Mouse (Mus musculus): ENCODE results near the gene Gm20388. TPM values are rescaled to one million over a fixed set of nuclear protein-coding genes. Genes with fewer than 3 reads are reported as not detected.

Gm20388 gene
- polyA plus RNA-seq, 1 experiment from 2014 or later: not detected

DNA sequence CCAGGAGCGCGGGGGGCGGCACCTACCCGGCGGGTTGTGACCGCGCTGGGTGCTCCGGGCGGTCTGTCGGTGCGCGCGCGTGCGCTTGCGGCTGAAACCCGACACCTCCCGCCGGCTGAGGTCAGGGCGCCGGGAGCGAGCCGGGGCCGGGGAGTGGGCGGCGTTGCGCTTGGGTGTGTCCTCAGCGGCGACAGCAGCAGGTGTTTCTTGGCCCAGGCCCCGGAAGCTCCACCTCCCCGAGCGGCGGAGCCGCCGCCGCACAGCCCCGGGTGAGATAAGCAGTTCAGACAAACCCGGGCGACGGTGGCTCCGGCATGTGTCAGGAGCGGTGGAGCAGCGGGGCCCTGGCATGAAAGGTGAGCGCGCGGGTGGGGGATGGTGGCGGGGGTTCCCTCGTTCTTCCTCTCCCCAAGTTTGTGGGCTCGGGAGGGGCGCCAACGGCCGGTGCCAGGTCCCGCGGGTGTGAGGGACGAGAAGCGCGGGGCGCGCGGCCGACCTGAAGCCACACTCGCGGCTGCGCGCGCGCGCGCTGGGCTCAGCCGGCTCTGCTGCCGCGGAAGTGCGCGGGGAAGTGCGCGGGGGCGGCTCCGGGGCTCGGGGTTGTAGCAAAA lies 626.7 kb downstream of the Gm20388 start:
- ATAC-seq: peak; percentile 82
- Histone ChIP-seq H3K4me2 (peak overlapping the region; percentile 100), H3K36me3 (0 out of 2 replicates have a peak, but pooled peaks cover 3% of the 10 kb centered on the region), H3K4me1 (peaks cover 92% of the 10 kb centered on the region), H3K27me3 (replicated peaks) (no peaks in the 10 kb centered on the region), H3K9ac (peak overlapping the region; percentile 93), H3K4me3 (peak overlapping the region; percentile 88), H3K27ac (peak overlapping the region; percentile 94), H3K9me3 (replicated peaks) (no peaks in the 10 kb centered on the region)
- WGBS (ENCODE audit: insufficient replicate concordance): 1% methylated on average over 79 of the region's 79 CpGs

DNA sequence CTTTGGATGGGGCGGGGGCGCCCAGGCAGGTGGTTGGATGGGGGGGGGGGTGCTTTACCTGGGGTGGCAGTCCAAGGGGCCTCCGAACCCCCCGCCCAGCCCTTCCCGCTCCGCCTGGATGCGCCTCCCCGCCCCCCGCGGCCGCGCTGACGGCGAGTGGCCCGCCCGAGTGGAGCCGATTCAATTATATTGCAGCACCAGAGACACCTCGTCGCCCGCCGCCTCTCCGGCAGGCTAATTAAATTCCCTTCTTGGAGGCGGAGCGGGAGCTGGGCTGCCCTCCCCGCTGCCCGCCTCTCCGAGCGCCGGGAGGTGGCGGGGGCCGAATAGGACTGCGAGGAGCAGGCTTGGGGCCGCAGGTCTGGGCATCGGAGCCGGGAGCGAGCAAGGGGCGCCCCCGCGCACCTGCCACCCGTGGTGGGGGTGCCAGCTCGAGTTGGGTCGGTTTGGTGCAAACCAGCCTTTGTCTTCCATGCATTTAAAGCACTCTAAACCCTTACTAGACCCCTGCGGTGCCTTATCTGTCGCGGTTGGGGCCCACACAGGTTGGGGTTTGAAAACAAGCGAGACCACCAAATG lies 627.3 kb downstream of the Gm20388 start:
- no peak for ATAC-seq
- no peaks in the 10 kb centered on the region for H3K9me3 ChIP-seq (replicated peaks)
- H3K4me1 ChIP-seq: peaks cover 92% of the 10 kb centered on the region
- H3K9ac ChIP-seq: peak overlapping the region; percentile 93
- H3K4me3 ChIP-seq: peak overlapping the region; percentile 88
- WGBS (ENCODE audit: insufficient replicate concordance): under 1% methylated on average over 39 of the region's 46 CpGs
- peak overlapping the region; percentile 100 for H3K4me2 ChIP-seq
- H3K27ac ChIP-seq: peak overlapping the region; percentile 94
- H3K27me3 ChIP-seq (replicated peaks): no peaks in the 10 kb centered on the region
- peaks cover 6% of the 10 kb centered on the region for H3K36me3 ChIP-seq

DNA sequence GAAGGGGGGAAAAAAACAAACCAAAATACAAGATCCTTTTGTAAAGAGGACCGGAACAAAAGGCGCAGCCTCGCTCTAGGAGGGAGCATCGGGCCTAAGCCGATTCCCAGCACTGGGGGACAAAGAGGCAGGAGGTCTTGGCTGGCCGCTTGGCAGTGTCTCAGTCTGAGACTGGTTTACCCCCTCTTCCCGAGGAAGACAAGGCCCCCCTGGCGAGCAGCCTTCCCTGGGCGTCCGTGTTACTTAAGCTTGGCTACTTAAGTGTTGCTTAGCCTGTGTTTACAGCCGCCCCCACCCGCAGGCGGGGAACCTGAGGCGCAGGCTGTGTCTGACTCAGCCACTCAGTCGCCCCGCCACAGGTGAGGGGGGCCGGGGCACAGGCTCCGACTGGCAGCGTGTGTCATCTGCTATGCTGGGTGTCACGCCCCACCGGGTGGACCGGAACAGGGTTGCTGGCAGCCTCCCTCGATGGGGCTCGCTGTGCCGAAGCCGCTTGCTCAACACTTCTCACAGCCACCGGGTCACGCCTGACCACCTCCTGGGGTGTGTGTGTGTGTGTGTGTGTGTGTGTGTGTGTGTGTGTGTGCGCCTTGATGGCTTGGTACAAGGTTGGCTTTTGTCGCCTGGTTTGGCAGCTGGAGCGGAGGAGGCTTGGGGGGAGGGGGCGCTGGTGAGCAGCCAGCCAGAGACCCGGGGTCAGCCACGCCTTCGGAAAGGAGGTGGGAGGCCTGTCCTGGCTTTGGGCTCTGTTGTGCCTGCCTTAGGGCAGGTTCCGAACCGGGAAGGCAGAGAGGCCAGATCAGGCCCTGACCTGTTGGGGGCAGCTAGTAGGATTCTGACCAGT lies 628.0 kb downstream of the Gm20388 start:
- Histone ChIP-seq H3K9ac (peak overlapping the region; percentile 93), H3K36me3 (peaks cover 13% of the 10 kb centered on the region), H3K4me1 (peaks cover 92% of the 10 kb centered on the region), H3K4me2 (peak overlapping the region; percentile 100), H3K4me3 (peak overlapping the region; percentile 88), H3K27ac (peak overlapping the region; percentile 94), H3K27me3 (replicated peaks) (no peaks in the 10 kb centered on the region), H3K9me3 (replicated peaks) (no peaks in the 10 kb centered on the region)
- peak; percentile 15; the same call in 1 of the 2 replicates for ATAC-seq
- 1% methylated on average over 37 of the region's 37 CpGs for WGBS (ENCODE audit: insufficient replicate concordance)

DNA sequence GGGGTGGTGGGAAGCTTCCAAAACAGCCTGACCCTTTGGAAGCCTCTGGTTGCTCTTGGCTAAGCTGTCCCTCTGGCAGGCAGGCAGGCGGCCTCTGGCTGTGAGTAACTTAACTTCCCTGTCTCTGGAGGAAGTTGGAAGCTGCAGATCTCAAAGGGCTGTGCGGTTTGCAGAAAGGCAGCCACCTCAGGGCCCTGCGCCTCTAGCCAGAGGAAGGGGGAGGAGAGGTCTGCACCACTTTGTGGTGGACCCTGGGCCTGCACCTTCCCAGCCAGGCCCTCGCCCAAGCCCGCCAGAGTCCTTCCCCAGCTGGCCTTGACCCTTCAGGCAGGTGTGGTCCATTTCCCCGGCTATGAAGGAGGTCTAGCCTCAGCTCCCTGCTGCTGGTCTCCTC lies 628.7 kb downstream of the Gm20388 start:
- peak overlapping the region; percentile 94 for H3K27ac ChIP-seq
- H3K4me1 ChIP-seq: peaks cover 92% of the 10 kb centered on the region
- no peak for ATAC-seq
- H3K36me3 ChIP-seq: peaks cover 21% of the 10 kb centered on the region
- peak overlapping the region; percentile 88 for H3K4me3 ChIP-seq
- no peaks in the 10 kb centered on the region for H3K27me3 ChIP-seq (replicated peaks)
- H3K9ac ChIP-seq: peak overlapping the region; percentile 93
- H3K9me3 ChIP-seq (replicated peaks): no peaks in the 10 kb centered on the region
- H3K4me2 ChIP-seq: peak overlapping the region; percentile 100
- WGBS (ENCODE audit: insufficient replicate concordance): 6% methylated on average over 6 of the region's 6 CpGs

DNA sequence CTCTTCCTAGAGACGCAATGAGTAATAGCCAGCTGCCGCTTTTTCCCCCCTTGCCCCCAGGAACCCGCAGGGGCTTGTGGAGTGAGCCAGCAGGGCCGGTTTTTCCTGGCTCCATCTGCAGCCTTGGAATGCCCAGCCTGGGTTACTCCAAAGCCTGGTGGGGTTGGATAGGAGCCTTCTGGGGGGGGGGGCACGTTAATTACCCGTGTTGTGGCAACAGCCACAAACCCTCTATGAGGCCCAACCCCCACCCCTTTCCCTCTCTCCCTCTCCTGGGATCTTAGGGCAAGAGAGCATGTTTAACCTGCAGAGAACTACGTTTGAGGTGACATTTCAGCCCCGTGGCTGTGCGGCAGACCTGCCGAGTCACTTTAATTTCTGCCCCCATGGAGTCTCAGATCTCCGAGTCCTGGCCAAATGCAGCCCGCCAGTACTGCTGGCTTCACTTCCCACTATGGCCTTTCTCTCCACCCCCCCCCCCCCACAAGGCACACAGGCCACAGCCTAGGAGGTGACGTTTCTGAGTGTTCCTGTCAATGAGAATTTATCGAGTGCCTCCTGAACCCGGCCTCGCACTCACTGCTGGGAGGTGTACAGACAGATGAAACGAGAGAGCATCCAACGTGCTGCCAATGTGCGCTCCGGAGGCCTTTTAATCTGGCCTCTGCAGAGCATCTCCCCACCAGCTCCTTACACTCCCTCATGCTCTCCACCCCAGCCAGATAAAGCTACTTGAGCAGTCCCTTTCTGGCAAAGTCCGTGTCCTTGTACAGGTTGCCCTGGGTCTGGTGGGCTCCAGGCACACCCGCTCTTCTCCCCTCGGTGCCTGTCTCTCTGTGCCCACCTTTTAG lies 629.4 kb downstream of the Gm20388 start:
- peak overlapping the region; percentile 88 for H3K4me3 ChIP-seq
- no peaks in the 10 kb centered on the region for H3K9me3 ChIP-seq (replicated peaks)
- peak overlapping the region; percentile 100 for H3K4me2 ChIP-seq
- peaks cover 92% of the 10 kb centered on the region for H3K4me1 ChIP-seq
- H3K27me3 ChIP-seq (replicated peaks): no peaks in the 10 kb centered on the region
- H3K36me3 ChIP-seq: peaks cover 26% of the 10 kb centered on the region
- WGBS (ENCODE audit: insufficient replicate concordance): 11% methylated on average over 23 of the region's 23 CpGs
- peak; percentile 73 for ATAC-seq
- peak overlapping the region; percentile 94 for H3K27ac ChIP-seq
- peak overlapping the region; percentile 93 for H3K9ac ChIP-seq

DNA sequence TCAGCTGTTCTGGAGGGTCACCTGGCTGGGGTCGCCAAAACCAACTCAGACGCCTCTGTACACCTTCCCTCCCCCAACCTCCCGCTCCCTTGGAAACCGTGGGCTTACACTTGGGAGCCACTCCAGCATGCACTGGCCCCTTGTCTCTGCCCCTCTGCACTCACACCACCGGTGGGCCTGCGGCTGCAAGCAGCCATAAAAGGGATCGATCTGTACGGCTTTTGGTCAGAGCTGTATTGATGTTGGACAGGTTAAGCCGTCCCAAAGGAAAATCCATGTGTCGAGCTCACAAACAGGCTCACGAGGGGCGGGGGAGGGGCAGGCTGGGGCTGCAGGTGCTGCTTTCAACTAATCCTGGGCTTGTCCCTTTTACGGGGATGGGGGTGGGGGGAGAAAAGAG lies 632.4 kb downstream of the Gm20388 start:
- peak overlapping the region; percentile 34 for H3K4me2 ChIP-seq
- peak overlapping the region; percentile 56 for H3K27ac ChIP-seq
- H3K9me3 ChIP-seq (replicated peaks): no peaks in the 10 kb centered on the region
- 58% methylated on average over 13 of the region's 13 CpGs for WGBS (ENCODE audit: insufficient replicate concordance)
- 0 out of 2 replicates have a peak overlapping the region, but pooled peaks have one; percentile 14 for H3K9ac ChIP-seq
- peaks cover 100% of the 10 kb centered on the region for H3K4me1 ChIP-seq
- no peaks in the 10 kb centered on the region for H3K27me3 ChIP-seq (replicated peaks)
- ATAC-seq: no peak
- H3K4me3 ChIP-seq: no peak overlapping the region
- H3K36me3 ChIP-seq: peaks cover 53% of the 10 kb centered on the region

DNA sequence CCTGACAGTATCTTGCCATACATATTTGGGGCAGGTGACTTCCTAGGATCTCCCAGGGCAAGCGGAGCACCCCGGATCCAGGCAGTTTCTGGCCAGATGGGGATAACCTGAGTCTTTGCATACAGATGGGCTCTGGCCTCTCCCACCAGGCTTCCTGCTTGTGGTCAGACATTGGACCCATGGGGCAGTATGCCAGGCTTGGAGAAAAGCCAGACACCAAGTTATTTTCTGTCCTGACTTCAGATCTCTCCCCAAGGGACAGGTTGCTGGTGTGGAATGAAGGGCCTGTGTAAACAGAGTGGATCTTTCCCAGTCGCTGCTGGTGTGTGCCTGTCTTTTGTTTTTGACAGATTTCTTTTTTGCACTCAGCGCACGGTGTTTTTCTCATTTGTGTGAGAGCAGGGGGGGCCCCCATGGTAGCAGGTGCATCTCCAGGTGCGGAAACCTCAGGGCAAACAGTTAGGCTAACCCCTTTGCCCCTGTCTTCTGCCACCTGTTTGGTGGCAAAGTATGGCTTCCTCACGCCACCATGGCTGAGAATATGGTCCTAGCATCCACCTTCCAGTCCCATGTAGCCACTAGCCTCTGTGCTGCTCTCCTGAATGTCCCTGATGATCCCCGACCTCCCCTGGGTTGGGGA lies 632.9 kb downstream of the Gm20388 start:
- peak overlapping the region; percentile 56 for H3K27ac ChIP-seq
- H3K36me3 ChIP-seq: peaks cover 58% of the 10 kb centered on the region
- H3K27me3 ChIP-seq (replicated peaks): no peaks in the 10 kb centered on the region
- peak overlapping the region; percentile 34 for H3K4me2 ChIP-seq
- H3K9ac ChIP-seq: no peak overlapping the region
- no peak overlapping the region for H3K4me3 ChIP-seq
- WGBS (ENCODE audit: insufficient replicate concordance): 81% methylated on average over 8 of the region's 8 CpGs
- no peak for ATAC-seq
- H3K9me3 ChIP-seq (replicated peaks): no peaks in the 10 kb centered on the region
- peaks cover 100% of the 10 kb centered on the region for H3K4me1 ChIP-seq

DNA sequence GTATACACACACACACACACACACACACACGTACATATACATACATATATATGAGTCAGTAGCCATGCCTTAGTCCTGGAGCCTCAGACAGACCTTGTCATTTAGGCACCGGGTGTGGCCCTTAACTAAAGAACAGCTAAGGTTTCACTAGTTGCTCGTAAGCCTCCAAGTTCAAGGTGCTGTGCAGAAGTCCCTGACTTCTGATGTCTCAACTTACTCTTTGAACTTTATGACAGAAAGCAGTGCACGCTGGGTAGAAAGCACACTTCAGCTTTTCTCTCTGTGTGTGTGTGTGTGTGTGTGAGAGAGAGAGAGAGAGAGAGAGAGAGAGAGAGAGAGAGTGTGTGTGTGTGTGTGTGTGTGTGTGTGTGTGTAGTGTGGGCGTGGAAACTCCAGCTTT lies 633.5 kb downstream of the Gm20388 start:
- H3K4me1 ChIP-seq: peaks cover 100% of the 10 kb centered on the region
- 71% methylated on average over 5 of the region's 5 CpGs for WGBS (ENCODE audit: insufficient replicate concordance)
- H3K27ac ChIP-seq: 0 out of 2 replicates have a peak overlapping the region, but pooled peaks have one; percentile 56
- ATAC-seq: no peak
- H3K4me2 ChIP-seq: no peak overlapping the region
- H3K27me3 ChIP-seq (replicated peaks): no peaks in the 10 kb centered on the region
- no peak overlapping the region for H3K9ac ChIP-seq
- no peak overlapping the region for H3K4me3 ChIP-seq
- H3K9me3 ChIP-seq (replicated peaks): no peaks in the 10 kb centered on the region
- H3K36me3 ChIP-seq: peaks cover 65% of the 10 kb centered on the region

DNA sequence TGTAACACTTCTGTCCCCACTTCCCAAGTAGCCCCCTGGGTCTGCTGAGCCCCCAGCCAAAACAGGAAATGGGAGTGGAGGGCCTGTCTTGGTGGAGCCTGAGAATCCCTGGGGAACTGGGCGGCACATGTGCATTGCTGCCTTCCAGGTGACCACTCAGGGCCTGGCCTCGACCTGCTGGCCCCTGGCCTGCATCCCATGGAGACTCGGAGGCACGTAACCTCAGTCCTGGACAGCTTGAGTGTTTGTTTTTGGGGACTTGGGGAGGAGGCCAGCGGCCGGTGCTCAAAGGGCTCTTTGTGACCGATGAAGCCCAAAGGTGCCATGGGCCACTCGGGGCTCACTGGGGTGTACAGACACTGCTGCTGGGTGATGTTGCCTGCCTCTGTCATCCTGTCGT lies 636.9 kb downstream of the Gm20388 start:
- WGBS (ENCODE audit: insufficient replicate concordance): 72% methylated on average over 9 of the region's 9 CpGs
- Histone ChIP-seq H3K27ac (peak overlapping the region; percentile 23; the same call in 1 of the 2 replicates), H3K9me3 (replicated peaks) (no peaks in the 10 kb centered on the region), H3K27me3 (replicated peaks) (no peaks in the 10 kb centered on the region), H3K36me3 (peaks cover 93% of the 10 kb centered on the region), H3K9ac (no peak overlapping the region), H3K4me3 (no peak overlapping the region), H3K4me2 (no peak overlapping the region), H3K4me1 (peaks cover 97% of the 10 kb centered on the region)
- no peak for ATAC-seq

DNA sequence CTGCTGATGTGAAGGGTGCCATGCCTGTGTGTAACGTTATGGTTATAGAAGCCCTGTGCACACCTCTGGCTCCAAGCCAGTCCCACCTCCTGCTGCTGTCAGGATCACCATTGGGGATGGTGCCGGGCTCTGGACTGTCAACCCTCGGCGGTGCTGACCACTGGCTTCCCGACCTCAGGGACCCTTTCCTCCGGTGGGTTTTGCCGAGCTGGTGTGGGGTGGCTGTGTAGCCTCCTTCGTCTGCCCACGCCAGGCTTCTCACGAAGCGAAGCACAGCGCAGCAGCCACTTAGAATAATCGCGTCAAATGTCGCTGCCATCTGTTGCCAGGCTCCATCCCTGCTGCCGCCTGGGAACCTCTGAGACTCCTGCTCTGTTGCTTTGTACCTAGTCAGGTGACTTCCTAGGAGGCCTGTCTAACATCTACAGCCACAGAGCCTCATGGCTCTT lies 637.7 kb downstream of the Gm20388 start:
- H3K4me2 ChIP-seq: no peak overlapping the region
- 0 out of 2 replicates have a peak overlapping the region, but pooled peaks have one; percentile 17 for H3K9ac ChIP-seq
- no peaks in the 10 kb centered on the region for H3K27me3 ChIP-seq (replicated peaks)
- no peaks in the 10 kb centered on the region for H3K9me3 ChIP-seq (replicated peaks)
- 75% methylated on average over 16 of the region's 16 CpGs for WGBS (ENCODE audit: insufficient replicate concordance)
- H3K27ac ChIP-seq: no peak overlapping the region
- no peak for ATAC-seq
- H3K4me3 ChIP-seq: no peak overlapping the region
- H3K36me3 ChIP-seq: peaks cover 93% of the 10 kb centered on the region
- H3K4me1 ChIP-seq: peaks cover 92% of the 10 kb centered on the region

Measured in liver, embryonic 12.5 days (tissue).